Mouse (Mus musculus): ENCODE measurements at regions not wholly inside any gene's neighbourhood (a gene's known extent, or its start where the extent isn't known, plus 50 kb on each side); places are given as distances from the start of the nearest gene placed in this dataset.

GRCm38 (mm10) chr11:86005899-86006445 lies 119.8 kb downstream of the Tbx4 start:
- TF ChIP-seq CTCF (IDR thresholded peaks at IDR 0.05; ENCODE audit: borderline replicate concordance, insufficient read depth, low read length) (no peak), POLR2A (IDR thresholded peaks at IDR 0.05; ENCODE audit: low read depth, low read length) (no peak)

All from embryonic fibroblast, embryonic 13.5 days (primary cell).